In genomic region chr6:28622522-28622921, GRCm38 (mm10) we compare ENCODE assay signal across 11 mouse cellular contexts.
DNase-seq lines count a peak whose midpoint lies in the region; ATAC-seq and TF ChIP-seq lines count a peak whose summit lies in the region.
"Had no signal": no experiment of that assay in that cellular context is flagged by ENCODE, and none has a peak within 500 bp of the region (broad histone marks: within the 10 kb centered on the region; RNA-seq: fewer than 3 reads in every experiment).

No protein-coding gene starts in this region.

- TF ChIP-seq CTCF in liver, embryonic 14.5 days (IDR thresholded peaks at IDR 0.05; ENCODE audit: low read depth) = no peak

- peak overlapping the region; percentile 36; the same call in 1 of the 2 replicates for H3K9ac ChIP-seq in liver, embryonic 14.5 days (replicated peaks)
- H3K9ac ChIP-seq in midbrain, embryonic 14.5 days (replicated peaks; ENCODE audit: low read length) = no peak overlapping the region
- H3K9ac ChIP-seq: hindbrain, embryonic 15.5 days had no signal

- peak; percentile 72 for ATAC-seq in liver, embryonic 14.5 days (ENCODE audit: insufficient read depth)
- no peak for ATAC-seq in midbrain, embryonic 14.5 days (ENCODE audit: low FRiP score, low TSS enrichment)
- ATAC-seq in activated CD4-positive, CD25-positive, alpha-beta regulatory T cell, adult 4 months = no peak
- no peak for ATAC-seq in CD4-positive, CD25-positive, alpha-beta regulatory T cell, adult 4 months

- peak overlapping the region; percentile 46 for H3K4me2 ChIP-seq in liver, embryonic 14.5 days (ENCODE audit: low read depth)
- no peak overlapping the region for H3K4me2 ChIP-seq in midbrain, embryonic 14.5 days (ENCODE audit: low read length)
- H3K4me2 ChIP-seq: hindbrain, embryonic 15.5 days had no signal

- no peaks in the 10 kb centered on the region for H3K27me3 ChIP-seq in liver, embryonic 14.5 days (ENCODE audit: control insufficient read depth, insufficient read depth, low read length)
- no peaks in the 10 kb centered on the region for H3K27me3 ChIP-seq in midbrain, embryonic 14.5 days (ENCODE audit: control insufficient read depth, insufficient read depth, low read length)
- H3K27me3 ChIP-seq: hindbrain, embryonic 15.5 days had no signal

- peak overlapping the region; percentile 77 for H3K27ac ChIP-seq in liver, embryonic 14.5 days
- no peak overlapping the region for H3K27ac ChIP-seq in midbrain, embryonic 14.5 days (replicated peaks; ENCODE audit: low read depth, low read length)
- H3K27ac ChIP-seq: hindbrain, embryonic 15.5 days had no signal

- H3K4me3 ChIP-seq in liver, embryonic 14.5 days (ENCODE audit: insufficient read depth in 1 of 2, low read depth in 2 of 2, low read length in 2 of 2) = no peak overlapping the region
- no peak overlapping the region for H3K4me3 ChIP-seq in midbrain, embryonic 14.5 days (replicated peaks; ENCODE audit: low read depth, low read length)
- H3K4me3 ChIP-seq: hindbrain, embryonic 15.5 days had no signal

- H3K4me1 ChIP-seq in liver, embryonic 14.5 days (replicated peaks; ENCODE audit: control insufficient read depth in 2 of 2, insufficient read depth in 2 of 2, low read length in 1 of 2) = peaks cover 40 to 49% of the 10 kb centered on the region in 2 experiments
- H3K4me1 ChIP-seq in midbrain, embryonic 14.5 days (ENCODE audit: control insufficient read depth, insufficient read depth, low read length) = peaks cover 15% of the 10 kb centered on the region

- intact Hi-C loops in heart, postnatal 14 days (cut with DNase I) = no loop called here

- H3K9me3 ChIP-seq in liver, embryonic 14.5 days (ENCODE audit: control insufficient read depth, low read length) = no peaks in the 10 kb centered on the region
- H3K9me3 ChIP-seq in midbrain, embryonic 14.5 days (ENCODE audit: control insufficient read depth, low read length) = no peaks in the 10 kb centered on the region
- H3K9me3 ChIP-seq: hindbrain, embryonic 15.5 days had no signal

- 12% methylated on average over 6 of the region's 6 CpGs for WGBS in liver, embryonic 14.5 days (ENCODE audit: insufficient replicate concordance)
- WGBS in midbrain, embryonic 14.5 days = 91% methylated on average over 6 of the region's 6 CpGs

- no peak for TF ChIP-seq EP300 in liver, embryonic 14.5 days (IDR thresholded peaks at IDR 0.05; ENCODE audit: low read depth)

- DNase-seq in urinary bladder, postnatal 14 days (ENCODE audit: low spot score) = peak; percentile 17
- DNase-seq in urinary bladder, postnatal 10 days (ENCODE audit: low spot score) = no peak
- peak; percentile 33 to 62 for DNase-seq in heart, postnatal 14 days
- DNase-seq in liver, embryonic 14.5 days (ENCODE audit: low read depth in 3 of 3, low spot score in 3 of 3) = peak in 1 of 3 experiments; percentile 40
- DNase-seq in midbrain, embryonic 14.5 days = no peak
- DNase-seq in thymus, postnatal 10 days (ENCODE audit: low spot score in 2 of 2) = no peak
- DNase-seq: cerebellum, adult 18-20 months; thymus, postnatal 14 days had no signal

- H3K36me3 ChIP-seq in liver, embryonic 14.5 days (replicated peaks; ENCODE audit: control insufficient read depth, insufficient read depth, low read depth) = peaks cover 2% of the 10 kb centered on the region; the same call in 1 of the 2 replicates
- no peaks in the 10 kb centered on the region for H3K36me3 ChIP-seq in midbrain, embryonic 14.5 days (ENCODE audit: control insufficient read depth, insufficient read depth, low read length)
- H3K36me3 ChIP-seq: hindbrain, embryonic 15.5 days had no signal

Comparison
In these comparisons a context has a peak if more than half of its experiments do, and no peak if none do; other contexts are left out.
1. DNase-seq: peak in urinary bladder, postnatal 14 days (single experiment) and heart, postnatal 14 days (2 of 2); none in urinary bladder, postnatal 10 days (single experiment), midbrain, embryonic 14.5 days (single experiment) and thymus, postnatal 10 days (0 of 2).